Mouse (Mus musculus): ENCODE data around the gene Slc25a21.

GRCm38 (mm10) chr12:56894963-56895362, 302.3 kb downstream of the Slc25a21 start:
- TF ChIP-seq ZNF384 (IDR thresholded peaks at IDR 0.05; ENCODE audit: low read depth, low read length) (no peak), CHD2 (IDR thresholded peaks at IDR 0.05; ENCODE audit: low read depth, low read length) (no peak)
